Mouse (Mus musculus) small intestine, adult 2 months (tissue): ENCODE results near the gene Nav2.

Experiments
- CTCF ChIP-seq: fragments of 200-500 bp; IDR thresholded peaks from 2 replicates; pipeline ENCODE4 v1.5.1; 2012; ENCODE audit warnings: low read depth, mild to moderate bottlenecking, control low read depth, inconsistent platforms, low read length, moderate library complexity, mixed read lengths; ENCODE audit not compliant: insufficient replicate concordance, insufficient read length; ENCODE audit errors: extremely low read depth
- POLR2A ChIP-seq: fragments of 200-500 bp; IDR thresholded peaks from 2 replicates; pipeline ENCODE4 v1.6.1; 2012; ENCODE audit warnings: low read depth, mild to moderate bottlenecking, control low read depth, inconsistent platforms, low read length, moderate library complexity

- TF ChIP-seq POLR2A: no peak
- TF ChIP-seq CTCF: no peak
These were observed 542.7 kb downstream of the Nav2 start for GRCm38 (mm10) chr7:49451240-49451639.
